Mouse (Mus musculus): ENCODE data around the gene Fam240b. TPM values are rescaled to one million over a fixed set of nuclear protein-coding genes. Genes with fewer than 3 reads are reported as not detected.

The Fam240b gene
- total RNA-seq (2023), result not detected

DNA sequence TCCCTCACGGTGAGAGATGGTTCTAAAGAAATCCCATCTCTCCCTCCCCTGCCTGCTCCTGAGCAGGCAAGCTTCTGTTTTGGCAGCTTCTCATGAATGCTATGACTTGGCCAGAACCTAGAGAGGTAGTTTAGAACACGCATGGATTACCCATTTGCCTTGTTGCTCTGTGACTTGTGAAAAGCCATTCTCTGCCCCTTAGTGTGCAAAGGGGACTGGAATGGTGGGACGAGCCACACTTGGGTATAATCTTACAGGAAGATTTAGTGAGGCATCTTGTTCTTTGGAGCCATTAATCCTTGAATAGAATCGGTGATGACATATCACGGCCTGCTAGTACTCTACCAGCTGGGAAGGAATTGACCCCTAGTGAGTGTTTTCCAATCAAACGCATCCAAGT lies at the start of gene Fam240b:
TSS of gene Fam240b (minus strand) at position 101 of the 400 bp plus-strand sequence.

DNA sequence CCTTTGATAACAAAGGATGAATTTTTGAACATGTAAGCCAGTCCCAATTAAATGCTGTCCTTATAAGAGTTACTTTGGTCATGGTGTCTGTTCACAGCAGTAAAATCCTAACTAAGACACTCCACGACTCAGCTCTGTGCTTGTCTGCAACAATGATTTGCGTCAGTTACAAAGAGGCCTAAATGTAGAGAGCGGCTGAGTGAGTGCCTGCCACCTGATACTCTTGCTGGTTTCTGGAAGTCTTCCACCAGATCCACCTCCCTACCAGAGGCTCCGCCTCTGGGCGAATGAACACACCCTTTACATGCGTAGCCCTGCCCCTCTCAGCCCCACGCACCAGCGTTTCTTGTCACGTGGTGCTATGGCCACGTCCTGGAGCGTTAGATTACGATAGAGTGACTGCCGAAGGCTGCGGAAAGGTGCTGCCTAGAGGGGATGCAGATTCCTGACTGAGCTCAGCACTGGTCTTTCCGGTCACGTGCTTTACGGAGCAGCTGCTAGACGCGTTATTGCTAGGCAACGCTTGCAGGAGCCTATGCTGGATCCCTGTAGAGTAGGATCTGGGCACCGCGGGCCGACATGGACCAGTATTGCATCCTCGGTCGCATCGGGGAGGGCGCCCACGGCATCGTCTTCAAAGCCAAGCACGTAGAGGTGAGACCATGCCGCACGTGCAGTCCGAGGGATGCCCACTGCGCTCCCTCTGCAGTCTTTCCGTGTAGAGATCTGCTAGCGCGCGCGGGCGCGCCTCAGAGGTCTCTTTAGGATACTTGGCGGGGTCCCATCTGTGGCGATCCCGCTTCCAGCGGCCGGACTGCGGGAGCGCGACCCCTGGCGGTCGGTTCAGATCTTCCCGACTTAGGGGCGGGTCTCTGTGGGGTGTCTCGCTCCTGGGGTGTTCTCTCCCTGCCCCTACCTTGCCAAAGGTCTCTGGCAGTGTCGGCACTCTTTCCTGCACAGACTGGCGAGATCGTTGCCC lies 65.3 kb downstream of the Fam240b start, which contains the start of gene Cdk20:
TSS of gene Cdk20 (plus strand) at position 298 of the 979 bp plus-strand sequence.

Other genes with a start within 250 kb of the Fam240b start
- gene Cdc14b, start 222.5 kb downstream of the Fam240b start, total RNA-seq (2023), result 1 to 10 TPM; 5.0 TPM
- 10 to 100 TPM; 33.8 to 38.0 TPM for gene Aaed1, start 185.1 kb downstream of the Fam240b start, total RNA-seq (2023)
- 10 to 100 TPM; 10.2 to 14.7 TPM for gene Ctsl, start 126.9 kb downstream of the Fam240b start, total RNA-seq (2023)
- 1 to 10 TPM; 3.1 to 3.9 TPM for gene Cdk20, start 65.5 kb downstream of the Fam240b start, total RNA-seq (2023)